Mouse (Mus musculus): Measurements from ENCODE around the gene Zfp746.
"Not testable (repeated sequence)": the region's sequence is repeated elsewhere in the genome, so short reads cannot be mapped to it uniquely, and the experiment has no call there.

The Zfp746 gene

GRCm38 (mm10) chr6:48086471-48086878 is at the start of gene Zfp746:
Gene Zfp746, minus strand, starts transcription at chr6:48086593.
- DNase-seq, result peak; percentile 95

- DNase-seq, result not testable (repeated sequence)
Observed at GRCm38 (mm10) chr6:48121092-48121491, 34.7 kb upstream of the Zfp746 start.

- DNase-seq, result no peak
Observed at GRCm38 (mm10) chr6:48116036-48116435, 29.6 kb upstream of the Zfp746 start.

GRCm38 (mm10) chr6:48086957-48087715 is 743 bp upstream of the Zfp746 start:
- DNase-seq, result no peak

- DNase-seq, result peak; percentile 51
Observed at GRCm38 (mm10) chr6:48085521-48086404, 630 bp downstream of the Zfp746 start.

- no peak for DNase-seq
Observed at GRCm38 (mm10) chr6:48083733-48084191, 2.6 kb downstream of the Zfp746 start.

- no peak for DNase-seq
Observed at GRCm38 (mm10) chr6:48081952-48082351, 4.4 kb downstream of the Zfp746 start.

- no peak for DNase-seq
Observed at GRCm38 (mm10) chr6:48081021-48081420, 5.4 kb downstream of the Zfp746 start.

- DNase-seq, result no peak
Observed at GRCm38 (mm10) chr6:48073316-48073715, 13.1 kb downstream of the Zfp746 start.

GRCm38 (mm10) chr6:48067492-48067891 is 18.9 kb downstream of the Zfp746 start:
- DNase-seq, result no peak

- no peak for DNase-seq
Observed at GRCm38 (mm10) chr6:48065587-48066075, 20.8 kb downstream of the Zfp746 start.

- DNase-seq, result no peak
Observed at GRCm38 (mm10) chr6:48064451-48064850, 21.9 kb downstream of the Zfp746 start.

GRCm38 (mm10) chr6:48063940-48064339 is 22.5 kb downstream of the Zfp746 start:
- DNase-seq, result no peak

- DNase-seq, result no peak
Observed at GRCm38 (mm10) chr6:48060895-48061294, 25.5 kb downstream of the Zfp746 start.

- no peak for DNase-seq
Observed at GRCm38 (mm10) chr6:48060421-48060820, 26.0 kb downstream of the Zfp746 start.

- DNase-seq, result no peak
Observed at GRCm38 (mm10) chr6:48052136-48052535, 34.3 kb downstream of the Zfp746 start.

GRCm38 (mm10) chr6:48051666-48052065 is 34.7 kb downstream of the Zfp746 start:
- DNase-seq, result no peak

GRCm38 (mm10) chr6:48049273-48050065 is 36.9 kb downstream of the Zfp746 start:
- DNase-seq, result no peak

GRCm38 (mm10) chr6:48048426-48049272 is 37.7 kb downstream of the Zfp746 start, which contains the start of gene Zfp777:
Gene Zfp777, minus strand, starts transcription at chr6:48048911.
- DNase-seq, result peak; percentile 82

- peak; percentile 38 for DNase-seq
Observed at GRCm38 (mm10) chr6:48047450-48048351, 38.7 kb downstream of the Zfp746 start.

- DNase-seq, result no peak
Observed at GRCm38 (mm10) chr6:48047114-48047449, 39.3 kb downstream of the Zfp746 start.
